Mouse (Mus musculus) cerebellum, adult (tissue): Measurements from ENCODE around the gene Auts2.
A peak's percentile ranks its signal among the peaks of the same experiment; 100 is the strongest.

Experiments used
- ATAC-seq: cut with Nextera tagmentation; 2 replicates; pipeline ENCODE4 v1.9.2; 2017; ENCODE audit warnings: mild to moderate bottlenecking, moderate library complexity, mixed read lengths; ENCODE audit not compliant: insufficient number of reproducible peaks, low FRiP score, low TSS enrichment

The Auts2 gene

GRCm38 (mm10) chr5:132332521-132332920, 210.6 kb downstream of the Auts2 start:
- no peak for ATAC-seq

GRCm38 (mm10) chr5:132329171-132329936, 213.8 kb downstream of the Auts2 start:
- no peak for ATAC-seq

GRCm38 (mm10) chr5:132324246-132324883, 218.8 kb downstream of the Auts2 start:
- ATAC-seq = no peak

- no peak for ATAC-seq
Measured at GRCm38 (mm10) chr5:132323608-132324007, 219.5 kb downstream of the Auts2 start.

- ATAC-seq = no peak
Measured at GRCm38 (mm10) chr5:132322971-132323370, 220.2 kb downstream of the Auts2 start.

GRCm38 (mm10) chr5:132318026-132318765, 224.9 kb downstream of the Auts2 start:
- ATAC-seq = 0 out of 2 replicates have a peak, but pooled peaks have one; percentile 36

GRCm38 (mm10) chr5:132316897-132317296, 226.2 kb downstream of the Auts2 start:
- ATAC-seq = no peak

GRCm38 (mm10) chr5:132314300-132314699, 228.8 kb downstream of the Auts2 start:
- no peak for ATAC-seq

GRCm38 (mm10) chr5:132307000-132307399, 236.1 kb downstream of the Auts2 start:
- no peak for ATAC-seq

GRCm38 (mm10) chr5:132305354-132305934, 237.7 kb downstream of the Auts2 start:
- no peak for ATAC-seq

- no peak for ATAC-seq
Measured at GRCm38 (mm10) chr5:132302778-132303177, 240.4 kb downstream of the Auts2 start.

- ATAC-seq = no peak
Measured at GRCm38 (mm10) chr5:132300794-132301193, 242.3 kb downstream of the Auts2 start.

- no peak for ATAC-seq
Measured at GRCm38 (mm10) chr5:132299716-132300115, 243.4 kb downstream of the Auts2 start.

GRCm38 (mm10) chr5:132298996-132299395, 244.1 kb downstream of the Auts2 start:
- no peak for ATAC-seq

- no peak for ATAC-seq
Measured at GRCm38 (mm10) chr5:132297309-132297708, 245.8 kb downstream of the Auts2 start.

- ATAC-seq = no peak
Measured at GRCm38 (mm10) chr5:132294469-132294868, 248.7 kb downstream of the Auts2 start.

GRCm38 (mm10) chr5:132292932-132293331, 250.2 kb downstream of the Auts2 start:
- no peak for ATAC-seq

- no peak for ATAC-seq
Measured at GRCm38 (mm10) chr5:132290606-132291535, 252.3 kb downstream of the Auts2 start.

GRCm38 (mm10) chr5:132283741-132284140, 259.4 kb downstream of the Auts2 start:
- ATAC-seq = no peak
